Mouse (Mus musculus) bone marrow macrophage, adult 2 months (primary cell): Measurements from ENCODE around the gene Kcnj9.

Experiments used
- CTCF ChIP-seq: IDR thresholded peaks from 2 replicates; pipeline ENCODE4 v1.5.1; 2012; ENCODE audit warnings: low read depth, mild to moderate bottlenecking, low read length, moderate library complexity
- POLR2A ChIP-seq: IDR thresholded peaks from 2 replicates; pipeline ENCODE4 v1.6.1; 2012; ENCODE audit warnings: mild to moderate bottlenecking, low read depth, low read length, borderline replicate concordance

GRCm38 (mm10) chr1:172368768-172369418 is 39.8 kb upstream of the Kcnj9 start:
- TF ChIP-seq POLR2A (no peak), CTCF (peak; percentile 26; the same call in 1 of the 2 replicates)
